Mouse (Mus musculus) limb, embryonic 14.5 days (tissue): ENCODE data around the gene Agap1. TPM values are rescaled to one million over a fixed set of nuclear protein-coding genes. Genes with fewer than 3 reads are reported as not detected.

Experiments used
- ATAC-seq: fragments of 200-750 bp; cut with Nextera tagmentation; 2 replicates; pipeline ENCODE4 v1.8.0; 2017; ENCODE audit warnings: low read depth, moderate number of reproducible peaks, moderate TSS enrichment; ENCODE audit not compliant: low FRiP score
- DNase-seq: peaks from one replicate; pipeline ENCODE4 v3.0.0-alpha.2; 2015; ENCODE audit warnings: low spot score
- H3K27ac ChIP-seq: fragments of 300-500 bp; sonication (generic); replicated peaks from 2 replicates; pipeline ENCODE4 v1.5.1; 2014; ENCODE audit warnings: low read depth, mild to moderate bottlenecking, low read length, moderate library complexity, mixed read lengths
- H3K27me3 ChIP-seq: fragments of 300-500 bp; sonication (generic); 2 replicates; pipeline ENCODE4 v1.6.1; 2014; ENCODE audit warnings: low read length, mixed read lengths; ENCODE audit not compliant: control insufficient read depth, insufficient read depth
- H3K36me3 ChIP-seq: fragments of 300-500 bp; sonication (generic); 2 replicates; pipeline ENCODE4 v1.6.1; 2014; ENCODE audit warnings: mild to moderate bottlenecking, low read length, moderate library complexity, mixed read lengths; ENCODE audit not compliant: control insufficient read depth, insufficient read depth
- H3K4me1 ChIP-seq: fragments of 300-500 bp; sonication (generic); 2 replicates; pipeline ENCODE4 v1.6.1; 2014; ENCODE audit warnings: antibody characterized with exemption, low read length, mixed read lengths; ENCODE audit not compliant: control insufficient read depth, insufficient read depth
- H3K4me2 ChIP-seq: fragments of 300-500 bp; sonication (generic); replicated peaks from 2 replicates; pipeline ENCODE4 v1.6.1; 2014; ENCODE audit warnings: low read depth, mild to moderate bottlenecking, low read length, moderate library complexity; ENCODE audit not compliant: severe bottlenecking
- H3K4me3 ChIP-seq: fragments of 300-500 bp; sonication (generic); replicated peaks from 2 replicates; pipeline ENCODE4 v1.5.1; 2014; ENCODE audit warnings: low read length
- H3K9ac ChIP-seq: fragments of 300-500 bp; sonication (generic); 2 replicates; pipeline ENCODE4 v1.6.1; 2014; ENCODE audit warnings: mild to moderate bottlenecking, low read depth, low read length, moderate library complexity; ENCODE audit not compliant: severe bottlenecking
- H3K9me3 ChIP-seq: fragments of 300-500 bp; sonication (generic); 2 replicates; pipeline ENCODE4 v1.6.1; 2016; ENCODE audit warnings: low read length; ENCODE audit not compliant: control insufficient read depth
- POLR2A ChIP-seq: fragments of 200-500 bp; IDR thresholded peaks from 2 replicates; pipeline ENCODE4 v1.8.0; 2012; ENCODE audit warnings: inconsistent platforms, mild to moderate bottlenecking, moderate library complexity, borderline replicate concordance; ENCODE audit not compliant: insufficient read depth, insufficient read length; ENCODE audit errors: extremely low read depth
- WGBS: fragments of 180-500 bp; shearing (Covaris S2); extraction: QIAGEN DNeasy Blood & Tissue Kit; methylation state at CpG from one replicate; pipeline ENCODE4 v1.1.7; 2014; 5-methylcytosine and 5-hydroxymethylcytosine counted together
- polyA plus RNA-seq, 2 experiments: library from polyadenylated mRNA; depleted of rRNA in 1 of 2; stranded (reverse) in 1 of 2; unstranded in 1 of 2; fragments of >200 nt; fragmentation: Nextera tagmentation in 1 of 2; extraction: Ambion mirVana in 1 of 2; gene quantifications; 2 replicates each; pipeline versions ENCODE4 v1.2.1 to v1.2.3; 2012 to 2014

Gene Agap1
- polyA plus RNA-seq, 2 experiments = 16.2 to 19.5 TPM

DNA sequence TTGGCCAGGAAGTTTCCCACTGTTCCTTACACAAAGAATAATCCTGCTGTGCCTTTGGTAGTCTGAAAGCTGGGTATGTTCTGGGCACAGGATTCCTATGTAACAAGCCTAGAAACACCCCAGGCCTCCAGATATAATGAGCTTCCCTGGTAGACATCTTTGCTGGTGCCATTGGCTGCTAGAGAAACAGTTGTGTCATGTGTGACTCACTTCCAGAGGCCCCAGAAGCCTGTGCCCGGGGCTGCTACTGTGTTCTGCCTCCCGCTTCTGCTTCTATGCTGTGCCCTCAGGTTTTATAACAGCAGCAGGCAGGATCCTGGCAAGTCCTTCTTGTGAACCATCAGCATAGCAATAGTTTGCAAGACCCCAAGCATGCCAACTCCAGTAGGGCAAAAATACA, 242.6 kb downstream of the Agap1 start:
- no peak overlapping the region for H3K27ac ChIP-seq
- H3K9me3 ChIP-seq = no peaks in the 10 kb centered on the region
- H3K4me2 ChIP-seq = no peak overlapping the region
- ATAC-seq (no peak), DNase-seq (no peak)
- no peaks in the 10 kb centered on the region for H3K36me3 ChIP-seq
- 0 out of 2 replicates have a peak, but pooled peaks cover 4% of the 10 kb centered on the region for H3K4me1 ChIP-seq
- TF ChIP-seq POLR2A = no peak
- no peak overlapping the region for H3K9ac ChIP-seq
- H3K27me3 ChIP-seq = no peaks in the 10 kb centered on the region
- H3K4me3 ChIP-seq = no peak overlapping the region
- 80% methylated on average over 2 of the region's 2 CpGs for WGBS

GRCm38 (mm10) chr1:89700166-89700565, 245.6 kb downstream of the Agap1 start:
- ATAC-seq = no peak
- H3K36me3 ChIP-seq = no peaks in the 10 kb centered on the region
- TF ChIP-seq POLR2A = no peak
- H3K4me1 ChIP-seq = 0 out of 2 replicates have a peak, but pooled peaks cover 4% of the 10 kb centered on the region
- no peaks in the 10 kb centered on the region for H3K9me3 ChIP-seq
- H3K27ac ChIP-seq = no peak overlapping the region
- no peak overlapping the region for H3K9ac ChIP-seq
- H3K27me3 ChIP-seq = no peaks in the 10 kb centered on the region
- no peak overlapping the region for H3K4me3 ChIP-seq
- no peak overlapping the region for H3K4me2 ChIP-seq
- 68% methylated on average over 9 of the region's 9 CpGs for WGBS
- DNase-seq = no peak

GRCm38 (mm10) chr1:89701162-89701730, 246.6 kb downstream of the Agap1 start:
- ATAC-seq (no peak), DNase-seq (no peak)
- WGBS = 75% methylated on average over 5 of the region's 5 CpGs
- H3K4me1 ChIP-seq = 0 out of 2 replicates have a peak, but pooled peaks cover 4% of the 10 kb centered on the region
- no peaks in the 10 kb centered on the region for H3K36me3 ChIP-seq
- TF ChIP-seq POLR2A = no peak
- no peak overlapping the region for H3K4me3 ChIP-seq
- H3K27me3 ChIP-seq = no peaks in the 10 kb centered on the region
- no peaks in the 10 kb centered on the region for H3K9me3 ChIP-seq
- no peak overlapping the region for H3K4me2 ChIP-seq
- H3K27ac ChIP-seq = no peak overlapping the region
- no peak overlapping the region for H3K9ac ChIP-seq

- WGBS = 20% methylated on average over 13 of the region's 13 CpGs
- no peak overlapping the region for H3K9ac ChIP-seq
- H3K27me3 ChIP-seq = no peaks in the 10 kb centered on the region
- no peak overlapping the region for H3K27ac ChIP-seq
- TF ChIP-seq POLR2A = no peak
- H3K4me3 ChIP-seq = no peak overlapping the region
- no peaks in the 10 kb centered on the region for H3K36me3 ChIP-seq
- H3K4me2 ChIP-seq = no peak overlapping the region
- no peaks in the 10 kb centered on the region for H3K9me3 ChIP-seq
- peaks cover 13% of the 10 kb centered on the region; the same call in 1 of the 2 replicates for H3K4me1 ChIP-seq
- no peak for DNase-seq
- ATAC-seq = no peak
Measured at GRCm38 (mm10) chr1:89703294-89703693, 248.7 kb downstream of the Agap1 start.

DNA sequence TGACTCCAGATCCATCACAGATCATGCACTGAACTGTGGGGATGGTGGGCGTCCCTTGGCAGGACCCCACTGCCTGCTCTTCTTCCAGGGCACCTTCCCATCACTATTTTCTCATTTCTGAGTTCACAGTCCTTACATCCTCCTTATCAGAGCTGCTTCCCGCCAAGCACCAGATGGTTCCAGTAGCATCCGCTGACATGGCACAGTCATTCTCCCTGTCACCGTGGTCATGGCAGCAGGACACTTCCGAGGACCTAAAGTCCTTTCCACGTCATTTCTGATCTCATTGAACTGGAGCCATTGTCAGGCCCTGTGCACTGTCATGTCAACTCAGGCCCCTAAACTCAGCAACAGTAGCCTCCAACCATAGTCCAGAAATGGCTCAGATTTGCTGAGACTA, 251.1 kb downstream of the Agap1 start:
- ATAC-seq = no peak
- Histone ChIP-seq H3K36me3 (no peaks in the 10 kb centered on the region), H3K9ac (no peak overlapping the region), H3K27me3 (no peaks in the 10 kb centered on the region), H3K4me3 (no peak overlapping the region), H3K27ac (no peak overlapping the region), H3K4me2 (no peak overlapping the region), H3K4me1 (peaks cover 25% of the 10 kb centered on the region), H3K9me3 (no peaks in the 10 kb centered on the region)
- no peak for DNase-seq
- 92% methylated on average over 6 of the region's 6 CpGs for WGBS
- no peak for TF ChIP-seq POLR2A

DNA sequence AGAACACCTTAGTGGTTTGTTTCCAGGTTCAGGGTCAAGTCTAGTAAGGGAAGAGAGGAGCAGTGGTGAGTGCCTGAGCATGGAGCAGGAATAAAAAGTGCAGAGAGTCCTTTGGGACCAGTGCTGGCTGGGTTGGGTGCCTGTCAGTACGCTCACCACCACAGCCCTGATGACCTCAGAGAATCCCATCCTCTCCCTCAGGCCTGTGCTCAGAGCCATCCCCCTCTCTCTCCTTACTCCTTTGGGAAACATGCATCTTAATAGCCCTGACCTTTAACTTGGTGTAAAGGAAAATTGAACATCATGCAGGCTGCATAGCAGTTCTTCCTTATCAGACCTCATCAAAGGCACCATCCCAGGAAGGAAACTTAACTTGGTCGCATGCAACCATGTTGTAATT, 252.3 kb downstream of the Agap1 start:
- TF ChIP-seq POLR2A = no peak
- Histone ChIP-seq H3K27ac (no peak overlapping the region), H3K4me1 (peaks cover 28% of the 10 kb centered on the region), H3K27me3 (no peaks in the 10 kb centered on the region), H3K9ac (no peak overlapping the region), H3K36me3 (no peaks in the 10 kb centered on the region), H3K4me3 (no peak overlapping the region), H3K4me2 (no peak overlapping the region), H3K9me3 (no peaks in the 10 kb centered on the region)
- no peak for DNase-seq
- no peak for ATAC-seq
- WGBS = 87% methylated on average over 2 of the region's 2 CpGs
